Mouse (Mus musculus): ENCODE data around the gene Clasp2.

Clasp2 gene

DNA sequence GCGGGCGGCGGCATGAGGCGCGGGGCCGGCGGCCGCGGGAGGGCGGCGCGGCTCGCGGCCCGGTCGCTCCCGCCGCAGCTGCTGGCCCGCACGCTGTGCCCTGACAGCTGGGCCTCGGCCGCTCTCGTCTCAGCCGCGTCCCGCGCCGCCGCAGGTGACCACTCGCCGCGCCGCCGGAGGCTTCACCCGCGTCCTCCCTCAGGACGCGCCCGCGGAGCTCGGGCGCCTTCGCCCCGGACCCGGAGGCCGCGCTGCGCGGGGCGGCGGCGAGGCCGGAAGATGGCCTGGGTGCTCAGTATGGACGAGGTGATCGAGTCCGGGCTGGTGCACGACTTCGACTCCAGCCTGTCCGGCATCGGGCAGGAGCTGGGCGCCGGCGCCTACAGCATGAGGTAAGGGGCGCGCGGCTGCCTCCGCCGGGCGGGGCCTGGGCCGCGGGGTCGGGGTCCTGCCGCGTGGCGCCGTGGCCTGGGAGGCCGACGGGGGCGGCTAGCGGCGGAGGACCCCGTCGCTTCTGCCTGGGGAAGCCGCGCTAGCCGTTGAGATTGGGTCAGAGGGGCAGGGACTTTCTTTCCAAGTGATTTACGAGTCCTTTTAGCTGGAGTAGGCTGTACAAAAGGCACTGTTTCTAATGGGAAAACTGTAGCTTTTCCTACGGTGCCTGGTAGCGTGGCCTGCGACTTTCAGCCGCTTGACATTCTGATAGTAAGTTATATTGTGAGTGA, 190.3 kb downstream of the Clasp2 start:
- in situ Hi-C loops (cut with MboI, MseI), result no loop called here

DNA sequence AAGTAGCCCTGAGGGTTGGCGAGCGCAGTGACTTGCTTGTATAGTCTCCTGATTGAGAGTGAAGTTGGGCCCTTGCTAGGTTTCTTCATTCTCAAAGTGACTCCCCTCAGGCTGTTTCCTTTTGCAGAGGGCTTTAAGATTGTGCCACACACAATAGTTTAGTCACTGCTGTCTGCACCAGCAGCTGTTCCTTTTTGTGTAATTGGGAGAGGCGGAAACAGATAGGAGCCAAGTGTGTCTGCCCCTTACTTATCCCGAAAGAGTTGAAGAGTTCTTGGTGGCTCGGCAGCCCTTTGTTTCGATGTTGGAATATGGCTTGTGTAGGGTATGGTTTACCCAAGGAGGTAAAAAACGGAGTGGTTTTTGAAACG, 190.8 kb downstream of the Clasp2 start:
- in situ Hi-C loops (cut with MboI, MseI), result no loop called here

DNA sequence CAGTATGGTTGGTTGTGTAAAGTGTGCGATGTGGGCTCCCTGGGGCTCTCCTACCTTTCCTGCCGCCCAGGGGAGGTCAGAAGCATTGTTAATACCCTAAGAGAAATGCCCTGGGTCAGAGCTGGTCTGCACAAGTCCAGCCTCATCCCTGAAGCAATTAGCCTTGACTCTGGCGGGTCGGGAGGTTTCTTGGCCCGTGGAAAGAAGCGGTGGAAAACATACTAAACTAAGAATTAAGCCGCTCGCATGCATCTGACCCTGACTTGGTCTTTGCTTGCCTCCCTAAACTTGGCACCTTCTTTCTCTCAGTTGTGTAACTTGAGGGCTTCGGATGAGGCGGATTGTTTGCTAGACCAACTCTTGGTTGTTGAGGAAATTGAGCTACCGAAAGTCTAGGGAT, 191.2 kb downstream of the Clasp2 start:
- in situ Hi-C loops (cut with MboI, MseI), result no loop called here

DNA sequence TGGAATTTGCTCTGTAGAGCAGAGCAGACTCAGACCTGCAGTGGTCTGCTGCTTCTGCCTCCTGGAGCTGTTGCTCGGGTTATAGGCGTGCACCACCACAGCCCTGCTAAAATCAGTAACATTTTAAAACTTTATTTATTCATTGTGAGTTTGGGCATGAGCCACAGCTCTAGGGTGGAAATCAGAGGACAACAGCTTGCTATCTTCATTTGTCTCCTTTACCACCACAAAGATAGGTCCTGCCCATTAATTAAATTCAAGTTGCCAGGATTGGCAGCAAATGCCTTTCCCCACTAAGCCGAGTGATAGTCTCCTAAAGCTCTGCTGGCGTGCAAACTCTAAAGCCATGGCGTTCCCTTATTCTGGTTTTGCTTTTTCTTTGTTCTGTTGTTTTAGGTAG, 194.4 kb downstream of the Clasp2 start:
- in situ Hi-C loops (cut with MboI, MseI), result no loop called here

DNA sequence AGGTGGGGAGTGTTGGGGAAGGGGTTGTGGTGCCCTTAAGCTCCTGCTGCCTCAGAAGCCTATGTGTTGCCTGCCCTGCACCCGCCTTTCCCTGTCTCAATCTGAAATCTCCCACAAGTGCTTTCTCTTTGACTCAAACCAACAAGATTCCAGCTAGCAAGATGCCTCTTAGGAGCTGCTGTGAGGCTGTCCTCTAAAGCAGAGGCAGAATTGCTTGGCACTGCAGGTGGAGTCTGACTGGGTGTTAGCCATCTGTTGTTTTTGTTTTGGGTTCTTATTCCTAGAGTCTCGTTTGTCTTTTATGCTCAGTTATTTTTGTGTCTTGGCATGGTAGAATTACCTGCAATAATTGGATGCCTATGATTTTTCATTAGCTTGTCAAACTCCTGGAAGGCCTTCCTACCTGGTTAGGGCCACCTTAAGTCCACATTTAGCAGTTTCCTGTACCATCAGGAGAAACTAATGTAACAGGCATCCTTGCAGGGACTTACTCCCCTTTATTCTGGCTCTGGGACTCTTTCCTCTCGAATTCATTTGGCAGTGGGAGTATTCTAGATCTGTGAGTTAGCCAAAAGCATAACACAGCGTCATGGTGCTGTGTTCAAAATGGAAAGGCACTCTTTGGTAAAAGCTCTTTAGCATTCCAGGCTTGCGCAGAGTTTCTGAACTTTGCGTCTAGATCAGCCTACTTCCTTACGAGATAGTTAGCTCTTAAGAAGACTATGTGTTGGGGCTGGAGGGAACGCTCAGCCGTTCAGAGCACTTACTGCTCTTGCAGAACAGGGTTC, 198.0 kb downstream of the Clasp2 start:
- in situ Hi-C loops (cut with MboI, MseI), result no loop called here

DNA sequence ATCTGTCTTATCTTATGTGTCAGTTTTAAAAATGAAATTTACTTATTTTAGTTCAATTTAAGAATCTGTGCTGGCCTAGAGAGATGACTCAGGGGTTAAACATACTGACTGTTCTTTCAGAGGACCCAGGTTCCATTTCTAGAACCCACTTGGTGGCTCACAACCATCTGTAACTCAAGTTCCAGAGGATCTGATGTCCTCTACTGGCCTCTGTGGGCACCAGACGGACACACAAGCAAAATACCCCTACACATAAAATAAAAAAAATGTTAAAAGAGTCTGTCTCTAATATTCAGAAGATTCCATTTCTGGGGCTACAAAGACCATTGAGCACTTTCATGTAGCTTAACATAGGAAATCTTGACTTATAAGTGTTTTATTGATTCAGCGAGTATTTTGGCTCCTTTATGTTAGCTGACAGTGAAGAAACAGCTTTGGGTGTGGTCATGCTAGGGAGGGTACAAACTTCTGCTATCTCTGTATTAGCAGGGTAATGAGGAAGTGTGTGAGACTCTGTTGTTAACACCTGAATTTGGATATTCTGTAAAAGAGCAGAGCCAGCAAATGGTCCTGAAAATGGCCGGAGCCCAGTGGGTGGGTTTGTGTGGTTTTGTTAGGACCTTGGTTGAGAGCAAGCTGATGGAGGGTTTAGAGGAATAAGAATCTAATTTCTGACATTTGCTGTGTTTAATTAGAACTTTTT, 200.0 kb downstream of the Clasp2 start:
- in situ Hi-C loops (cut with MboI, MseI), result no loop called here

GRCm38 (mm10) chr9:113943372-113943771, 202.1 kb downstream of the Clasp2 start:
- in situ Hi-C loops (cut with MboI, MseI), result no loop called here

- in situ Hi-C loops (cut with MboI, MseI), result no loop called here
These were observed 205.9 kb downstream of the Clasp2 start for GRCm38 (mm10) chr9:113947216-113947615.

- in situ Hi-C loops (cut with MboI, MseI), result loop anchor here (25.0 kb wide), 1 partner anchor 655 kb away; no protein-coding TSS in a partner anchor
These were observed 216.5 kb downstream of the Clasp2 start for GRCm38 (mm10) chr9:113957777-113958176.

- in situ Hi-C loops (cut with MboI, MseI), result loop anchor here (25.0 kb wide), 1 partner anchor 649 kb away; no protein-coding TSS in a partner anchor
These were observed 222.4 kb downstream of the Clasp2 start for GRCm38 (mm10) chr9:113963718-113964117.

DNA sequence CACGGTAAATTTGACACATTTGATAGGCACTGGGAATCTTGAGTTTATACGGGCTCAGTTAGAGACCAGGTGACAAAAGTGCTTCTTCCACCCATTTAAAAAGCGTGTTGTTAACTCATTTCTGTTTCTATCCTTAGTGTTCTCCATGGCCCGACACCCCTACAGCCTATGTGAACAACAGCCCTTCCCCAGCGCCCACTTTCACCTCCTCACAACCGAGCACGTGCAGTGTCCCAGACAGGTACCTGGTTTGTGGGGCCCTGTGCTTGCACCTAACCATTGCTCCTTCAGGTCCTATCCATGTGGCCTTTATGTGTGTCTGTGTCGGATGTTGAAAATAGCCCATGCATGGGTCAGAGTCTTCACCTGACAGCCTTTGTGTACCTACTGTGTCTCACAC, 223.1 kb downstream of the Clasp2 start:
- in situ Hi-C loops (cut with MboI, MseI), result loop anchor here (25.0 kb wide), 1 partner anchor 648 kb away; no protein-coding TSS in a partner anchor

GRCm38 (mm10) chr9:113966838-113967237, 225.6 kb downstream of the Clasp2 start:
- in situ Hi-C loops (cut with MboI, MseI), result loop anchor here (25.0 kb wide), 1 partner anchor 645 kb away; no protein-coding TSS in a partner anchor

- in situ Hi-C loops (cut with MboI, MseI), result loop anchor here (25.0 kb wide), 1 partner anchor 643 kb away; no protein-coding TSS in a partner anchor
These were observed 227.7 kb downstream of the Clasp2 start for GRCm38 (mm10) chr9:113968967-113969366.
